8 mouse cellular contexts compared by ENCODE assay signal in the genomic region with DNA sequence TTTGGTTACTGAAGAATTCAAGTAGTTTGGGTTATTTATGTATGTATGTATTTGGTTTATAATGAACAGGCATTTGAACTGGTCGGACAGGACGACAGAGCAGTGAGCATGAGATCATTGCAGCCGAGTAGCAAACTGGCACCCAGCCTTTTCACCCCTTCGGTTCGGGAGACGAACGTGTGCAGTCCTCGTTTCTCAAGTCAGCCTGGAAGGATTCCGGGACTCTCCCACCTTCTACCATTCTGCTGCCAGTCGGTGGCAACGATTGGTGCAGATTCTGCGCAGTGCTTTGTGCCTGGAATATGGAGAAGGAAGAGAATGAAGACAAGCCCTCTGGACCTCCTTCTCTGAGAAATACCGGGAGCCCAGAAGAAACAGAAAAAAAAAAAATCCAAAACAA. TPM values are rescaled to one million over a fixed set of nuclear protein-coding genes. Genes with fewer than 3 reads are reported as not detected.
DNase-seq lines count a peak whose midpoint lies in the region; ATAC-seq lines count a peak whose summit lies in the region.

No protein-coding gene starts in this region.

- no peak overlapping the region for H3K4me2 ChIP-seq in limb, embryonic 13.5 days (replicated peaks)
- H3K4me2 ChIP-seq in forebrain, embryonic 14.5 days (ENCODE audit: low read length): peak overlapping the region; percentile 54
- H3K4me2 ChIP-seq in midbrain, embryonic 16.5 days (ENCODE audit: low read length): peak overlapping the region; percentile 55

- no peak for DNase-seq in limb, embryonic 10.5 days (ENCODE audit: low spot score)
- DNase-seq in forebrain, embryonic 14.5 days (ENCODE audit: low spot score): peak; percentile 91
- peak; percentile 32 for DNase-seq in heart, postnatal 25 days (ENCODE audit: low spot score)
- DNase-seq in layer of hippocampus, postnatal 25 days (ENCODE audit: extremely low spot score in 1 of 2, low spot score in 1 of 2): peak; percentile 52 to 62
- DNase-seq in urinary bladder, postnatal 14 days (ENCODE audit: low spot score): peak; percentile 56
- DNase-seq in embryo, embryonic 11 days: no peak

- 78% methylated on average over 13 of the region's 13 CpGs for WGBS in limb, embryonic 13.5 days
- WGBS in limb, embryonic 10.5 days: 88% methylated on average over 13 of the region's 13 CpGs
- WGBS in forebrain, embryonic 14.5 days: 19% methylated on average over 13 of the region's 13 CpGs
- WGBS in midbrain, embryonic 16.5 days: 29% methylated on average over 13 of the region's 13 CpGs

- ATAC-seq in limb, embryonic 13.5 days (ENCODE audit: low FRiP score, low read depth): no peak
- peak; percentile 74 for ATAC-seq in forebrain, embryonic 14.5 days
- ATAC-seq in midbrain, embryonic 16.5 days: peak; percentile 69

- intact Hi-C loops in heart, postnatal 25 days (cut with DNase I): loop anchor here (2.0 to 10.0 kb wide), 2 partner anchors 94 to 270 kb away; no protein-coding TSS in a partner anchor

- H3K4me3 ChIP-seq in limb, embryonic 13.5 days: no peak overlapping the region
- H3K4me3 ChIP-seq in limb, embryonic 10.5 days: no peak overlapping the region
- H3K4me3 ChIP-seq in forebrain, embryonic 14.5 days (ENCODE audit: low read depth, low read length): peak overlapping the region; percentile 37
- H3K4me3 ChIP-seq in midbrain, embryonic 16.5 days (ENCODE audit: low read depth, low read length): peak overlapping the region; percentile 40

- H3K27ac ChIP-seq in limb, embryonic 13.5 days: peak overlapping the region; percentile 44; the same call in 1 of the 2 replicates
- no peak overlapping the region for H3K27ac ChIP-seq in limb, embryonic 10.5 days
- H3K27ac ChIP-seq in forebrain, embryonic 14.5 days (ENCODE audit: low read depth, low read length): peak overlapping the region; percentile 86
- H3K27ac ChIP-seq in midbrain, embryonic 16.5 days (ENCODE audit: low read length): peak overlapping the region; percentile 93

- no peaks in the 10 kb centered on the region for H3K9me3 ChIP-seq in limb, embryonic 13.5 days
- no peaks in the 10 kb centered on the region for H3K9me3 ChIP-seq in limb, embryonic 10.5 days (replicated peaks)
- H3K9me3 ChIP-seq in forebrain, embryonic 14.5 days (replicated peaks; ENCODE audit: control insufficient read depth, low read length): no peaks in the 10 kb centered on the region
- no peaks in the 10 kb centered on the region for H3K9me3 ChIP-seq in midbrain, embryonic 16.5 days (replicated peaks; ENCODE audit: control insufficient read depth, low read length, poor library complexity, severe bottlenecking)

- H3K9ac ChIP-seq in limb, embryonic 13.5 days: no peak overlapping the region
- H3K9ac ChIP-seq in forebrain, embryonic 14.5 days (ENCODE audit: low read length): peak overlapping the region; percentile 74
- H3K9ac ChIP-seq in midbrain, embryonic 16.5 days (ENCODE audit: low read depth, low read length): peak overlapping the region; percentile 54

- no peaks in the 10 kb centered on the region for H3K27me3 ChIP-seq in limb, embryonic 13.5 days
- no peaks in the 10 kb centered on the region for H3K27me3 ChIP-seq in limb, embryonic 10.5 days (ENCODE audit: low read depth, poor library complexity, severe bottlenecking)
- H3K27me3 ChIP-seq in forebrain, embryonic 14.5 days (replicated peaks; ENCODE audit: control insufficient read depth, insufficient read depth, low read length): no peaks in the 10 kb centered on the region
- no peaks in the 10 kb centered on the region for H3K27me3 ChIP-seq in midbrain, embryonic 16.5 days (ENCODE audit: control insufficient read depth, insufficient read depth, low read depth, low read length)

- peaks cover 14% of the 10 kb centered on the region for H3K4me1 ChIP-seq in limb, embryonic 13.5 days
- H3K4me1 ChIP-seq in limb, embryonic 10.5 days: no peaks in the 10 kb centered on the region; the same call in 1 of the 2 replicates
- peaks cover 8% of the 10 kb centered on the region for H3K4me1 ChIP-seq in forebrain, embryonic 14.5 days (ENCODE audit: control insufficient read depth, insufficient read depth, low read length)
- peaks cover 9% of the 10 kb centered on the region; the same call in 1 of the 2 replicates for H3K4me1 ChIP-seq in midbrain, embryonic 16.5 days (ENCODE audit: control insufficient read depth, insufficient read depth, low read length)

- peaks cover 6% of the 10 kb centered on the region for H3K36me3 ChIP-seq in limb, embryonic 13.5 days
- H3K36me3 ChIP-seq in limb, embryonic 10.5 days: no peaks in the 10 kb centered on the region; the same call in 1 of the 2 replicates
- H3K36me3 ChIP-seq in forebrain, embryonic 14.5 days (ENCODE audit: control insufficient read depth, insufficient read depth, low read length): peaks cover 6% of the 10 kb centered on the region; the same call in 1 of the 2 replicates
- H3K36me3 ChIP-seq in midbrain, embryonic 16.5 days (ENCODE audit: control insufficient read depth, insufficient read depth, low read length): peaks cover 3% of the 10 kb centered on the region; the same call in 1 of the 2 replicates

RNA-seq across cellular contexts. Expression of a gene that starts 7.3 kb away (rescaled TPM):
- polyA plus RNA-seq in limb, embryonic 13.5 days (2015; fragmentation: Nextera tagmentation; extraction: Ambion mirVana): not detected in 2 replicates
- polyA plus RNA-seq in limb, embryonic 10.5 days (2016; fragmentation: Nextera tagmentation; extraction: Ambion mirVana): not detected in 2 replicates
- not detected in 2 replicates for polyA plus RNA-seq in forebrain, embryonic 14.5 days (2014; fragmentation: Nextera tagmentation; extraction: Ambion mirVana)
- not detected for total RNA-seq in heart, postnatal 25 days (2021)
- not detected for total RNA-seq in layer of hippocampus, postnatal 25 days (2021)
- not detected in 2 replicates for polyA plus RNA-seq in midbrain, embryonic 16.5 days (2015; fragmentation: Nextera tagmentation; extraction: Ambion mirVana)

Comparison
In these comparisons a context has a peak if more than half of its experiments do, and no peak if none do; other contexts are left out.
1. H3K4me3 ChIP-seq: peak in forebrain, embryonic 14.5 days (single experiment) and midbrain, embryonic 16.5 days (single experiment); none in limb, embryonic 13.5 days (single experiment) and limb, embryonic 10.5 days (single experiment).
2. DNase-seq: peak in forebrain, embryonic 14.5 days (single experiment), heart, postnatal 25 days (single experiment), layer of hippocampus, postnatal 25 days (2 of 2) and urinary bladder, postnatal 14 days (single experiment); none in limb, embryonic 10.5 days (single experiment) and embryo, embryonic 11 days (single experiment).